Mouse (Mus musculus): ENCODE measurements around the gene Itga4. TPM values are rescaled to one million over a fixed set of nuclear protein-coding genes. Genes with fewer than 3 reads are reported as not detected.

Gene Itga4
- polyA plus RNA-seq (2012; rRNA removed; ENCODE audit: low replicate concordance) = 2.0 and 5.3 TPM in 2 replicates

GRCm38 (mm10) chr2:79255192-79256000 lies at the start of gene Itga4:
TSS of gene Itga4 (plus strand) at chr2:79255426.

Other genes starting within 250 kb of the Itga4 start
- gene Neurod1, start 201.3 kb downstream of the Itga4 start, polyA plus RNA-seq (2012; rRNA removed; ENCODE audit: low replicate concordance) = not detected in 2 replicates
- 0.27 and 0.44 TPM in 2 replicates for gene Cerkl, start 201.4 kb downstream of the Itga4 start, polyA plus RNA-seq (2012; rRNA removed; ENCODE audit: low replicate concordance)